Mouse (Mus musculus) CD4-positive, CD25-positive, alpha-beta regulatory T cell, adult 9 weeks (primary cell): ENCODE data around the gene Gm12789. TPM values are rescaled to one million over a fixed set of nuclear protein-coding genes. Genes with fewer than 3 reads are reported as not detected.

Source experiments
- polyA plus RNA-seq: library from polyadenylated mRNA; unstranded; fragments of 100-300 nt; shearing (Covaris generic); gene quantifications from one replicate; pipeline ENCODE4 v1.2.1, GENCODE M21; 2017

Gm12789 gene
- not detected for polyA plus RNA-seq

GRCm38 (mm10) chr4:101986326-101986725 is at the start of gene Gm12789:
Gene Gm12789, plus strand, starts transcription at chr4:101986626.

GRCm38 (mm10) chr4:101940107-101940506 is 46.3 kb upstream of the Gm12789 start, which contains the start of gene Gm12794:
Gene Gm12794, plus strand, starts transcription at chr4:101940407.

GRCm38 (mm10) chr4:101980949-101981348 is 5.5 kb upstream of the Gm12789 start, which contains the start of gene Gm12790:
Gene Gm12790, minus strand, starts transcription at chr4:101981049.

Other genes starting within 250 kb of the Gm12789 start
- not detected for gene B020004J07Rik, start 142.6 kb upstream of the Gm12789 start, polyA plus RNA-seq
- not detected for gene C130073F10Rik, start 92.8 kb upstream of the Gm12789 start, polyA plus RNA-seq
- gene Gm12800, start 77.5 kb upstream of the Gm12789 start, polyA plus RNA-seq = not detected
- gene Gm12794, start 46.2 kb upstream of the Gm12789 start, polyA plus RNA-seq = not detected
- gene Gm12790, start 5.6 kb upstream of the Gm12789 start, polyA plus RNA-seq = not detected
- gene Pde4b, start 100.9 kb downstream of the Gm12789 start, polyA plus RNA-seq = 79.7 TPM